Mouse (Mus musculus) urinary bladder, postnatal 0 days (tissue): ENCODE measurements around the gene Cyfip1. TPM values are rescaled to one million over a fixed set of nuclear protein-coding genes. Genes with fewer than 3 reads are reported as not detected.

Experiments used
- polyA plus RNA-seq: library from polyadenylated mRNA; unstranded; fragments of >200 nt; fragmentation: Nextera tagmentation; extraction: Ambion mirVana; gene quantifications from 2 replicates; pipeline ENCODE4 v1.2.1, GENCODE M21; 2015

Cyfip1 gene
- 74.6 and 78.1 TPM in 2 replicates for polyA plus RNA-seq

DNA sequence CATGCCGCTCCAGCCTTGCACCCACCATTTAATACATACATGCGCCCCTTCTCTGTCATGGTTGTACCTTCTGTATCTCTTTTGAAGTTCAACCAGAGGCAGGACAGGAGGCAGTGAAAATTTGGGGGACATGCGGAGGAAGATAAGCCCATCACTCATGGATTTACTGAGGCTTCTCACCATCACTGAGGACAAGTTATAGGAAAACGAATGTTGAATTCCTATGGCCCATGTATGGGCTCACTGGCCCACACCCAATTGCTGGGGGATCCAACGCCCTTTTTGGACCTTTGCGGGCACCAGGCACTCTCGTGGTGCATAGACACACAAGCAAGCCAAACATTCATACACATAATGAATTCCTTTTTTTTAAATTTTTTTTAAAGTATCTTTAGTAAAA, at the start of gene Cyfip1:
Gene Cyfip1 (plus strand): TSS at position 301 of the 400 bp plus-strand sequence.

DNA sequence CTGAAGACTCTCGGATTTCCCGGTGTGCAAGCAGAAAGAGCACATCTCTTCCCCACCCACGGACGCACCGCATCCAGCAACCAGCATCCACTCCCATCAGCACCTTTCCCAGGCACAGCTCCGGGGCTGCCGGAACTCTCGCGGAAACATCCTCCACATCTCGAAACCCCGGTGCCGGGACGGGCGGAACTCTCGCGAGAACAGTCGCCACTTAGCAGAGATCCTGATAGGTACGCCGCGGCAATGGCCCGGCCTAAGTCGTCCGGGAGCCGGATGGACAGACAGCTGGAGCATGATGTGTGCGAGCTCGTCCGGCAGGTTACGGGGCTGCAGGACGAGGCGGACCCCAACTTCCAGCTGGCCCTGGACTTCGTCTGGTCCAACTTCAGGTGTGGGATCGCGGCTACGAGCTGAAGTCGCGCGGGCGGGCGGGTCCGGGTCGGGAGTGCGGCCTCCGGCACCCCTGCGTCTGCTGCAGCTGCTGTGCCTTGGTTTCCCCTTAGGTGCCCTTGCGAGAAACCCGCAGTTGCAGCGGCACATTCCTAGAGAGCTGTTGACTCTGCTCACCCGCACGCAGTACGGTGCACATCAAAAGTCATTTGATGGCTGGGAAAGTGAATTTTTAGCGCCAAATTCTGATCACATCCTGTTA, 47.5 kb upstream of the Cyfip1 start, which contains the start of gene Tubgcp5:
Gene Tubgcp5 (plus strand): TSS at position 203 of the 652 bp plus-strand sequence.

DNA sequence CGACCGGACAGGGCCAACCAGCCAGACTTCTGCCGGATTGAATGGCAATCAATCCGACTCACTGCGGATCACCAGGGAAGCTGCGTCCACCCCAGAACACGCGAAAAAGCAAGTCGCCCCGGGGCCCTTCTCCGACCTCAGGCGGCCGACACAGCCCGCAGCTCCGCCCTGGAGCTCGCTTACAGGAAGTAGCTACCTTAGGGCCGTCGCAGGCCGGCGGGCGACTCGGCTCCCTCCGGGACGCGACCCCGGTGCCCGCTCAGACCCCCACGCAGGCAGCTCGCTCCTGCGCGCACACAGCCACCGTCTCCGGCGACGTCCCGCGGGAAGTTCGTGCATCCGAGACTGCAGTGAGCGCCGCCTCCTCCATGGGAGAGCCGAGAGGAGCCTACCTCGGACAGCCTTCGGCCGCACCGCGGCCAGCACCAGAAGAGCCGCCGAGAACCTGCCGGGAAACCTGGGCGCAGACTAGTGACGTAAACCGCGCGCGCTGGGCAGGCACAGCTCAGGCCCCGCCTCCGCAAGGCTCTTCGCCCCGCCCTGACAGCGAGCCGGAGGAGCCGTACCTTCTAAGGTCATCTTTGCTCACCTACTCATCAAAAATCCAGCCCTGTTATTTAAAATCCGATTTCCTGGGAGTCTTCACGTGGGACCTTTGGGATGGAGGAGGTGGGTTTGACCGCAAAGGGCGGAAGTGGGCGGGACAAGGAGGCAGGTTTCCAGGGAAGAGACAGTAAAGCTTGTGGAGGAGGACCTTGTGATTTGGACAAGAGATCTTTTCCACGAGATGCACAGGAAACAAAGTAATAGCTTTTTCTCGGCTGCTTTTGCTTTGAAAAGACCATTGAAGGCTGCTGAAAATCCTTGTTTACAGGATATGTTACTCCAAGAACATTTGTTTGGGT, 120.7 kb downstream of the Cyfip1 start, which contains the start of gene Nipa2:
Gene Nipa2 (minus strand): TSS at position 473 of the 905 bp plus-strand sequence.

Other genes with a start within 250 kb of the Cyfip1 start
- gene Siglech, start 73.6 kb upstream of the Cyfip1 start, polyA plus RNA-seq = 0.33 TPM in 1 of 2 replicates, not detected in the other
- 10.2 and 13.1 TPM in 2 replicates for gene Tubgcp5, start 47.6 kb upstream of the Cyfip1 start, polyA plus RNA-seq
- gene Nipa2, start 120.7 kb downstream of the Cyfip1 start, polyA plus RNA-seq = 44.4 and 54.2 TPM in 2 replicates
- gene Nipa1, start 178.2 kb downstream of the Cyfip1 start, polyA plus RNA-seq = 11.5 and 14.7 TPM in 2 replicates
- 15.9 and 19.7 TPM in 2 replicates for gene Herc2, start 208.5 kb downstream of the Cyfip1 start, polyA plus RNA-seq